Mouse (Mus musculus) layer of hippocampus, postnatal 36 days (tissue): ENCODE measurements around the gene Icam4. TPM values are rescaled to one million over a fixed set of nuclear protein-coding genes. Genes with fewer than 3 reads are reported as not detected.
"Not testable (repeated sequence)": the region's sequence is repeated elsewhere in the genome, so short reads cannot be mapped to it uniquely, and the experiment has no call there.

ENCODE experiments used
- DNase-seq, 2 experiments: peaks; one replicate each; pipeline ENCODE4 v3.0.0; 2022
- microRNA-seq, 2 experiments: library from miRNA; unstranded; fragments of <30 nt; microRNA quantifications; one replicate each; pipeline ENCODE4 v1.2.0; 2021
- total RNA-seq, 2 experiments: library from RNA; stranded (reverse); gene quantifications; 2 replicates each; pipeline ENCODE4 v1.2.3; 2021

The Icam4 gene
- total RNA-seq, 2 experiments from 2014 or later = 0.63 to 1.2 TPM

DNA sequence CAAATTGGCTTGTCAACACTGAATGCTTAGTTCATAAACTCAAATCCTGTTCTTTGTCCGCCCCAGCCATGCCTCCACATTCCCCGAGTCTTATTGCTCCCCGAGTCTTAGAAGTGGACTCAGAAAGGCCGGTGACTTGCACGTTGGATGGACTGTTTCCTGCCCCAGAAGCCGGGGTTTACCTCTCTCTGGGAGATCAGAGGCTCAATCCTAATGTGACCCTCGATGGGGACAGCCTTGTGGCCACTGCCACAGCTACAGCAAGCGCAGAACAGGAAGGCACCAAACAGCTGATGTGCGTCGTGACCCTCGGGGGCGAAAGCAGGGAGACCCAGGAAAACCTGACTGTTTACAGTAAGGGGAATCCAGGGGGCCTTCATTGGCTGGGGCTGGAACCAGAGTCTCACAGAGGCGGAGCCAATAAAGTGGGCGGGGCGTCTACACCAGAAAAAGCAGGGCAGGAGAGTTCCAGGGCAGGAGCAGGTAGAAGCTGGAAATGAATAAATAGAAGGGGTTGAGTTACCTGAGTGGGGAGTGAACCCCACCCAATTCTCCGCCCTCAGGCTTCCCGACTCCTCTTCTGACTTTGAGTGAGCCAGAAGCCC lies 5.4 kb downstream of the Icam4 start:
- peak in 1 of 2 experiments; percentile 17 for DNase-seq

DNA sequence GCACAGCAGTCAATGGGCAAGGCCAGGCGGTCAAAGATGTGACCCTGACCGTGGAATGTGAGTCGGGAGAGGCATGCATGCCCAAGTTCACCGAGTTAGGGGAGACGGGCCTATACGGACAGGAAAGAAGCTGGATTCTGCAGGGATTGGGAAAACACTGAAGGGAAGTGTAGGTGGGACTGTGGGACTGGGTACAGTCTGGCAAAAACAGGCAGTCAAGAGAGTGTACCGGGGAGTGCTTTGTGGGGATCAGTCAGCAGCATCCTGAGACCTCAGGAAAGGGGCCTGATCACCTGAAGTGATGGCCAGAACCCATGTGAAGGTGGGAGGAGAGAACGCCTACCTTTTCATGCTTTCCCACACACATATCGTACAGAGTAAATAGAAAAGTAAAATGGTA lies 6.4 kb downstream of the Icam4 start:
- DNase-seq = no peak

DNA sequence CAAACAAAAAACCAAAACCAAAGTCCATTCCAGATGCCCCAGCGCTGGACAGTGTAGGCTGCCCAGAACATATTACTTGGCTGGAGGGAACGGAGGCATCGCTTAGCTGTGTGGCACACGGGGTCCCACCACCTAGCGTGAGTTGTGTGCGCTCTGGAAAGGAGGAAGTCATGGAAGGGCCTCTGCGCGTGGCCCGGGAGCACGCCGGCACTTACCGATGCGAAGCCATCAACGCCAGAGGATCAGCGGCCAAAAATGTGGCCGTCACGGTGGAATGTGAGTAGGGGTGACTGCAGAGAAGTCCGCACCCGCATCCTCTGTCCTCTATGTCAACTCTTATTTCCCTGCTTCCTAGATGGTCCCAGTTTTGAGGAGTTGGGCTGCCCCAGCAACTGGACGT lies 7.0 kb downstream of the Icam4 start:
- DNase-seq = no peak

DNA sequence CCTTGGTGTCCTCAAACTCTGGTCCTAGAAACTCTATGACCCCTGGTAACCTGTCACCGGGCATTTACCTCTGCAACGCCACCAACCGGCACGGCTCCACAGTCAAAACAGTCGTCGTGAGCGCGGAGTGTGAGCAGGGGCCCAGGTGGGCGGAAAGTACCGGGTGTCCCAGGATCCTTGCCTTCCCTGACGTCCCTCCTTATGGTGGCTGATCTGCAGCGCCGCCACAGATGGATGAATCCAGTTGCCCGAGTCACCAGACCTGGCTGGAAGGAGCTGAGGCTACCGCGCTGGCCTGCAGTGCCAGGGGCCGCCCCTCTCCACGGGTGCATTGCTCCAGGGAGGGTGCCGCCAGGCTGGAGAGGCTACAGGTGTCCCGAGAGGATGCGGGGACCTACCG lies 7.5 kb downstream of the Icam4 start:
- no peak for DNase-seq

DNA sequence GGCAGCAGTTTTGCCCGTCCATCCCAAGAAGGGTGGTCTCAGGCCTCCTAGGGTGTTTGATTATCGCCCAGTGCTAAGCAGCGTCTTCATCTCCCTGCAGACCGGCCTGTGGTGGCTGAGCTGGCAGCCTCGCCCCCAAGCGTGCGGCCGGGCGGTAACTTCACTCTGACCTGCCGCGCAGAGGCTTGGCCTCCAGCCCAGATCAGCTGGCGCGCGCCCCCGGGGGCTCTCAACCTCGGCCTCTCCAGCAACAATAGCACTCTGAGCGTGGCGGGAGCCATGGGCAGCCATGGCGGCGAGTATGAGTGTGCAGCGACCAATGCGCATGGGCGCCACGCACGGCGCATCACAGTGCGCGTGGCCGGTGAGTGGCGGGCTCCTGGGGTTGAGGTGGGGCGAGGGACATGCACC lies 8.3 kb downstream of the Icam4 start:
- DNase-seq = peak; percentile 49 to 53

DNA sequence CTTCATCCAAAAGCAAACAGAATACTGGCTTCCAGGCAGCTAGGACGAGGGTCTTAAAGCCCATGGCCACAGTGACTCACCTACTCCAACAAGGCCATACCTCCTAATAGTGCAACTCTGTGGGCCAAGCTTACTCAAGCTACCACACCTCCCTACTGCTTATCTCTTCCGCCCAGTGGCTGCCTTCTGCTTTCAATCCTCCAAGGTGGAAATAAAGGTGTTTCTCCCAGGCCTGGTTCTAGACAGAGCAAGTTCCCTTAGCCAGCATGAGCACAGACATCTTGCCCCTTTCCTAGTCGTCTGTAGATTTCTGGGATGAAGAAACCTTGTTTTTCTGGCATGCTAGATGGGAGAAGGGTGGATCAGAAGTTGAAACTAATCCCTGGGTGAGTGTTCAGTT lies 10.6 kb downstream of the Icam4 start:
- DNase-seq = no peak

DNA sequence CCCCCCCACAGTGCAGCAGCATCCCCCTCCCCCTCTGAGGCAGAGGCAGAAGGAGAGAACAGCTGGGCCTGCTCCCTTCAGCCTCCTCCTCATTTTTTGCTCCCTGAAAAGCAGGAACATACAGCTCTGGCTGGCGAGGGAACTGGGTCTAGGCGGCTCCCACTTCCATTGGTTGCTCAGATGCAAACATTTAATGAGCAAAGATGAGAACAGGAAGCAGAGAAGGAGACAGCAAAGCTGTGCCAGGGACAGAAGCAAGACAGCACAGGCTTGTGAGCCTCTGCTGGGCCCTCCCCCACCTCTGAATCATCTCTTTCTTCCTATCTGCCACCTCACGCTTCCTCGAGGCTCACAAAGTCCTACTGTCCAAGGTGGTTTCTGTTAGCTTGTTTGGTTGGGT lies 12.1 kb downstream of the Icam4 start:
- peak; percentile 73 to 77 for DNase-seq

DNA sequence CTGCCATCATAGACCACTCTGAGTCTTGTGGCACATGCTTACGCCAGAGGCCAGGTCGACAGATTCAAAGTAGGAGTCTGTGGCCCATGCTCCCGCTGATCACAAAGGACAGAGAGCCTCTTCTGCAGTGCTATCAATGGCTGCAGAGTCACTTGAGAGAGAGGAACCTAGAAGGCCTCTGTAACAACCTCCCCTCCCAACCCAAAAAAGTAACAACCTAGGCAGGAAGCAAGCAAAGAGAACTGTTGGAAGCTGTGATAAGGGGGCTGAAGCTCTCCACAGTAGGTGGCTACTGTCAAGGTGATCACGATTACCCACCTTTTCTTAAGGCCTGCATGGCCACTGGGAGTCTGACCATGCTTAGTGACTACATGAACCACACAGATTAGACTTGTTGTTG lies 14.4 kb downstream of the Icam4 start:
- no peak for DNase-seq

DNA sequence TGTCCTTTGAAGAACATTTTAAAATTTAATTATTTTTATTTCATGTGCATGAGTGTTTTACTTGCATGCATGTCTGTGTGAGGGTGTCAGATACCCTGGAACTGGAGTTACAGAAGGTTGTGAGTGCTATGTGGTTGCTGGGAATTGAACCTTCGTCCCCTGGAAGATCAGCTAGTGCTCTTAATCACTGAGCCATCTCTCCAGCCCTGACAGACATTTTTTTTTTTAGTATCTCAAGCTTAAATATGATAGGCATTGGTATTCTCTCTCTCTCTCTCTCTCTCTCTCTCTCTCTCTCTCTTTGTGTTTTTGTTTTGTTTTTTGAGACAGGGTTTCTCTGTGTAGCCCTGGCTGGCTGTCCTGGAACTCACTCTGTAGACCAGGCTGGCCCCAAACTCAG lies 15.6 kb downstream of the Icam4 start:
- not testable (repeated sequence) for DNase-seq

DNA sequence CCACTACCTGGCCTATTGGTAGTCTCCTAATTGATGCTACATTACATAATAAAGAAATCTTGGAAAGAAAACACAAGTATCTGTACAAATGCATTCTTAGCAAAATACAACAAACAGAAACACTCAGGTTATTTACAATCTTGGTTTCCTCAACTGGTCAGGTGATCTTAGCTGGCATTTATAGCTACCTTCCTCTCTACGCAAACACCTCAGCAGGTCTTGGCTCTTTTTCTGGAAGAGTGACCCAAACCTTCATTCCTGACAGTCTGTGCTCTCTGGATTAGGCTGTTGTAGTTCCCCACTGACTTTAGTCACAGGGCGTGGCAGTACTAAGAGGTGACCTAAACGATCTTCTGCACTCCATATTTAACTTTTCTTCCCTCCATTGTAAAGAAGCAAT lies 16.1 kb downstream of the Icam4 start:
- no peak for DNase-seq

DNA sequence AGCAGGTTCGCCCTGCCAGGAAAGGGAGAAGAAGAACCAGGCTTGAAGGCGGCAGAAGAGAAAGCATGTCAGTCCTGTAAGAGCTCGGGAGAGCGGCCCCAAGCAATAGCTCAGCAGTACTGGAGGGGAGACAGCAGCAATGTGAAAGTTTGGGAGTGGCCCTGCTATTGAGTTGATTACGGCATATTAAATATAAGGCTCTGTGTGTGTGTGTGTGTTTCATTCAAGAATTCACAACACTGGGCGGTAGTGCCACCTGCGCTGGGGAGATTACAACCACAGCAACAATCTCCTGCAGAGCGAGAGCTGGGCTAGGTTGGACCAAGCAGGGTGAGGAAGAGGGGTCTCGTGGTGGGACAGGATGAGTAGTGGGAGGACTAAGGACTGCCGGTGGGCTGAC lies 22.4 kb downstream of the Icam4 start:
- DNase-seq = no peak

DNA sequence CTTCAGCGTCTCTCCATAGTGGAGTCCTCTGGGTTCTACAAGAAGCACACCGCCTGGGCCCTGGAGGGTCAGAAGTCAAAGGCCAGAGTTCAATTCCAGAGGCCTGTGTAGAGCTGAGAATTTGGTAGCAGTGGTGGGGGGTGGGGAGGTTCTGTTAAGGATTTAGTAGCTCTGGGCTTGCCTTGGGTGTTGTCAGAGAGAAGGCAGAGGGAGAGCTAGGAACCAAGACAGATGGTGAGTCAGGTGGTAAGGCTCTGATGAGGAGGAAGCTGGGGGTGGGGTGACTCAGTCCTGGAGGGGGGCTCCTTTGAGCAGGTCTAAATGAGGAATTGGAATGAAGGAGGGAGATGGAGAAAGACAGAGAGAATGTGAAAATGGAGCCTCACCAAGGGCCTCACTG lies 33.8 kb downstream of the Icam4 start:
- DNase-seq = peak; percentile 58 to 67

DNA sequence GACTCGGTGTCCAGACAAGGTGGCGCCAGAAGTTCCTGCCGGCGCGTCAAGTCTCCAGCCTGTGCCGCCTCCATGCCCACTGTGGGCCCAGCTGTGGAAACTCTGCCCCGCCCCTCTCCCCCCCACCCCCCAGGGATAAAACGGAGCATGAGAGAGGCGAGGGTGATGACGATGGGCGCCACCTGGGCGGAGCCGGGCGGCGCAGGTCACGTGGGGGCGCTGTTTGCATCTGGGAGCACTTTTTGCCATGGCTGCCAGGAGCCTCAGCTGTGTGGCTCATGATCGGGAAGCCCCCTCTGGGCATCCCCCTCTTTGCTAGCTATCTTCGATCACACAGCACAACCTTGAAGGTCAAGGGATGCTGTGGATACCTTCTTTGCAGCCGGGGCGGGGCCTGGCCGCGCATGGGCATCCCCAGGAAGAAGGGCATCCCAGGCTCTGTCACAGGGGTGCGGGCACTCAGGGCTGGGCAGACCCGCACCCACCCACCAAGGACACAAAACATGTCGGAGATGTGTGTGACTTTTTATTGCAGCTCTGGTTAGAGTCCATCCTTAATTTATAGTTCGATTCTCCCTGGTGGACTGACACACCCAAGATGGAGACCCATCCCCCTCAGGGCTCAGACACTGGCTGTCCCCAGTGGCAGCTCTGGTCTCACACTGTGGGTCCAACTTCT lies 38.0 kb downstream of the Icam4 start, which contains the start of gene Zglp1:
TSS of gene Zglp1 (minus strand) at position 88 of the 679 bp plus-strand sequence.
- DNase-seq = no peak

DNA sequence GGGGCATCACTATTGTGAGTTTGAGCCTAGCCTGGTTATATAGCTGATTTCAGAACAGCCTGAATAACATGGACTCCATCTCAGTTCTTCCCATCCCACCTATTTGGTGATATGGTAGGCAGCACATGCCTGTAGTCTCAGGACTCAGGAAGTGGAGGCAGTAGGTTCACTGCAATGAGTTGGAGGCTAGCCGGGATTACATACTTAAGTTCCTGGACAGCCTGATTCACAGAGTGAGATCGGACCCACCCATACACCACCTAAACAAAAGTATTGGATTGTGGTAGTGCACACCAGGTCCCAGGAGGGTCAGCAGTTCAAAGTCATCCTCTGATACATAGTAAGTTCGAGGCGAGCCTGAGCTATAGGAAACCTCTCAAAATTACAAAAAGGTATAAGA lies 43.5 kb downstream of the Icam4 start:
- DNase-seq = no peak

DNA sequence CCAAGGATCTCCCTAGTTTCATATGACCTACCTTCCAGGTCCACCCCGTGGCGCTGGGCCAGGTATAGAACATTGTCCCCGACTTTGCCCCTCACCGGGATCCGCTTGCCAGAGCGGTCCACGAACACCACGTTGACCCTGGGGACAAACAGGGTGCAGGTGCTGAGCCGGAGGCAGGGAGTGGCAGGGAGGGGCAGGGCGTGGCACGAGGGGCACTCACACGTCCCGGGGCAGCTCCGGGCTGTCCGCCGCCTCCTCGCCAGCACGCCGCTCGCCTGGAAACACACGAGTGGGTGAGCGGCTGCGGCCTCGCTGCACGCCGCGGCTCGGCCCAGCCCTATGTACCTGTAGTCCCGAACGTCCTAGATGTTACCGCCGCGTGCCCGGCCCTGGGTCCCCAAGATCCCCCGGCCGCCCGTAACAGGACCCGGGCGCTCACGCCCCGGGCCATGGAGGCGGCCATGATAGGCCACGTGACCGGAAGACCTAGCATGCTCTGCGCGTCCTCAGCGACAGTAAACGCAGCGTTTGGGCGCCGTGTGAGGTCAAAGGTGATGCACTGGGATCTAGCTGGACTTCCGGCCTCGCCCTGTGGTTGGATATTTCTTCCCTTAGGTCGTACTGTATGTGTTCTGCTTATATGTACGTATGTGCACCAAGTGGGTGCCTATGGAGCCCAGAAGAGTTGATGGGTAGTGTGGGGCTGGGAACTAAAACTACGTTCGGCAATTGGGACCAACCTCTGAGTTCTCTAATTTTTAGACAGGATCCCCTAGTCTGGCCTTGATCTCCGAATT lies 44.1 kb downstream of the Icam4 start, which contains the start of the genes Gm49373 and Fdx1l:
TSS of gene Gm49373 (minus strand) at position 53 of the 797 bp plus-strand sequence.
TSS of gene Fdx1l (minus strand) at position 571 of the 797 bp plus-strand sequence.
- peak; percentile 90 for DNase-seq

DNA sequence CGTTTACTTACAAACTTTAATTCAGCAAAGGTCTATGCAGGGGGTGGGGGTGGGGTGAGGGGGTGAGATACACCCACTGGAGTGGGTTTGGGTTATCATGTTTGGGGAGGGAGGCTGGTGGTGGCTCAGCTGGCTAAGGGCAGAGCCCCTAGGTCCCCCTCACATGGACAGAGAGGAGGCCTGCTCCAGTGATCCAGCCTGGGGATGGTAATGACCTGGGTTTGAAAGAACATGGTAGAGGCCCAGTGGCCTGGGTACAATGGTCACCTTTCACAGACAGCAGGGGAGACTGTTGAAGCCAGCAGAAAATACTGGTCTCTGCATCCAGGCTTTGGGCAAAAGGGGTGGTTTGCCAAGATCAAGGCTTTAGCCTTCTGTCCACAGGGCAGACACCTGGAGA lies 45.0 kb downstream of the Icam4 start:
- no peak for DNase-seq

DNA sequence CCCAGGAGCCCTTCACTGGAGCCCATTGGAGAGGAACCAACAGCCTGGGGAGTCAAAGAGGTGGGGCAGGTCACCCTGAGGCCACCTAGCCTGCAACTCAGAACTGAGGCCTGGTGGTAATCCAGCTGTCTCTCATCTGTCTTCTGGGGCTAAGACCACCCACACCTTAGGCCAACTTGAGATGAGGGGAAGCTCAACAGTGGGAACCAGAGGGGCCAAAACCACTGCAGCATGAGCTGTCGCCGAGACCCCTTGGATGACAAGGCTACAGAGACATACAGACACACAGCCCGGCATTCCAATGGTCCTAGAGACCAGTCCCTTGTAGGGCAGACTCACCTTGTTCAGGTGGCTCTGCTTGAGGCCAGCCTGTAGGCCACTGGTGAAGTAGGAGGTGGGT lies 46.5 kb downstream of the Icam4 start:
- no peak for DNase-seq

Small RNA genes within 50 kb of the gene (microRNA-seq; reads per million reads assigned to microRNA genes)
- gene Mir1900 = 0 reads per million in 2 experiments
- gene Mir7082 = 0.85 to 1.8 reads per million in 2 experiments

Other genes with a start within 250 kb of the Icam4 start
- 1 to 10 TPM; 1.3 to 2.0 TPM for gene Col5a3, start 214.3 kb upstream of the Icam4 start, total RNA-seq
- not detected for gene Rdh8, start 210.9 kb upstream of the Icam4 start, total RNA-seq
- 10 to 100 TPM; 68.4 to 69.6 TPM for gene A230050P20Rik, start 160.7 kb upstream of the Icam4 start, total RNA-seq
- 1 to 10 TPM; 9.8 to 9.9 TPM for gene Angptl6, start 149.6 kb upstream of the Icam4 start, total RNA-seq
- 10 to 100 TPM; 19.8 to 24.9 TPM for gene Ppan, start 141.2 kb upstream of the Icam4 start, total RNA-seq
- 100 to 1,000 TPM; 120 to 127 TPM for gene Eif3g, start 130.8 kb upstream of the Icam4 start, total RNA-seq
- 10 to 100 TPM; 34.0 to 35.1 TPM for gene Dnmt1, start 69.5 kb upstream of the Icam4 start, total RNA-seq
- 1 to 10 TPM; 1.2 to 2.8 TPM for gene S1pr2, start 52.6 kb upstream of the Icam4 start, total RNA-seq
- 10 to 100 TPM; 61.1 to 65.8 TPM for gene Mrpl4, start 26.6 kb upstream of the Icam4 start, total RNA-seq
- 1 to 10 TPM; 1.9 to 3.6 TPM for gene Icam1, start 13.4 kb upstream of the Icam4 start, total RNA-seq
- 100 to 1,000 TPM; 360 to 373 TPM for gene Icam5, start 2.7 kb downstream of the Icam4 start, total RNA-seq
- gene Zglp1, start 37.7 kb downstream of the Icam4 start, total RNA-seq = not detected
- 1 to 10 TPM; 2.5 to 2.9 TPM for gene Gm49373, start 43.7 kb downstream of the Icam4 start, total RNA-seq
- 10 to 100 TPM; 56.0 to 64.5 TPM for gene Fdx1l, start 44.2 kb downstream of the Icam4 start, total RNA-seq
- gene Gm38431, start 62.6 kb downstream of the Icam4 start, total RNA-seq = 1 to 10 TPM; 4.8 to 5.0 TPM
- gene Raver1, start 62.6 kb downstream of the Icam4 start, total RNA-seq = 10 to 100 TPM; 29.9 to 31.5 TPM
- 10 to 100 TPM; 14.6 to 18.0 TPM for gene Tyk2, start 101.9 kb downstream of the Icam4 start, total RNA-seq
- gene Cdc37, start 120.6 kb downstream of the Icam4 start, total RNA-seq = 100 to 1,000 TPM; 142 to 150 TPM
- 10 to 100 TPM; 84.2 to 86.8 TPM for gene Pde4a, start 136.3 kb downstream of the Icam4 start, total RNA-seq
- gene Keap1, start 210.0 kb downstream of the Icam4 start, total RNA-seq = 10 to 100 TPM; 57.2 to 58.1 TPM
- gene S1pr5, start 219.1 kb downstream of the Icam4 start, total RNA-seq = 10 to 100 TPM; 11.1 to 11.2 TPM
- 10 to 100 TPM; 38.8 to 40.9 TPM for gene Atg4d, start 235.9 kb downstream of the Icam4 start, total RNA-seq